Mouse (Mus musculus) midbrain, embryonic 14.5 days (tissue): Measurements from ENCODE around the gene Washc3. TPM values are rescaled to one million over a fixed set of nuclear protein-coding genes. Genes with fewer than 3 reads are reported as not detected.

ENCODE experiments used
- ATAC-seq: fragments of 200-750 bp; cut with Nextera tagmentation; 2 replicates; pipeline ENCODE4 v1.8.0; 2017; ENCODE audit warnings: moderate number of reproducible peaks, moderate library complexity; ENCODE audit not compliant: low FRiP score, low TSS enrichment
- DNase-seq: peaks from one replicate; pipeline ENCODE4 v3.0.0-alpha.2; 2015
- H3K27ac ChIP-seq: fragments of 300-500 bp; sonication (generic); replicated peaks from 2 replicates; pipeline ENCODE4 v1.5.1; 2014; ENCODE audit warnings: mild to moderate bottlenecking, low read depth, low read length, moderate library complexity
- H3K27me3 ChIP-seq: fragments of 300-500 bp; sonication (generic); 2 replicates; pipeline ENCODE4 v1.6.1; 2014; ENCODE audit warnings: low read length, control low read depth, mixed read lengths; ENCODE audit not compliant: control insufficient read depth, insufficient read depth
- H3K36me3 ChIP-seq: fragments of 300-500 bp; sonication (generic); 2 replicates; pipeline ENCODE4 v1.6.1; 2014; ENCODE audit warnings: low read length, control low read depth; ENCODE audit not compliant: control insufficient read depth, insufficient read depth
- H3K4me1 ChIP-seq: fragments of 300-500 bp; sonication (generic); 2 replicates; pipeline ENCODE4 v1.6.1; 2014; ENCODE audit warnings: mild to moderate bottlenecking, antibody characterized with exemption, low read length, control low read depth; ENCODE audit not compliant: control insufficient read depth, insufficient read depth
- H3K4me2 ChIP-seq: fragments of 300-500 bp; sonication (generic); 2 replicates; pipeline ENCODE4 v1.6.1; 2014; ENCODE audit warnings: mild to moderate bottlenecking, low read length, moderate library complexity
- H3K4me3 ChIP-seq: fragments of 300-500 bp; sonication (generic); replicated peaks from 2 replicates; pipeline ENCODE4 v1.5.1; 2014; ENCODE audit warnings: low read depth, low read length
- H3K9ac ChIP-seq: fragments of 300-500 bp; sonication (generic); replicated peaks from 2 replicates; pipeline ENCODE4 v1.6.1; 2014; ENCODE audit warnings: mild to moderate bottlenecking, low read length, moderate library complexity
- H3K9me3 ChIP-seq: fragments of 300-500 bp; sonication (generic); 2 replicates; pipeline ENCODE4 v1.6.1; 2016; ENCODE audit warnings: low read length, control low read depth, mixed read lengths; ENCODE audit not compliant: control insufficient read depth
- WGBS: fragments of 180-500 bp; shearing (Covaris S2); extraction: QIAGEN DNeasy Blood & Tissue Kit; methylation state at CpG from one replicate; pipeline ENCODE4 v1.1.7; 2014; 5-methylcytosine and 5-hydroxymethylcytosine counted together
- polyA plus RNA-seq: library from polyadenylated mRNA; unstranded; fragments of >200 nt; fragmentation: Nextera tagmentation; extraction: Ambion mirVana; gene quantifications from 2 replicates; pipeline ENCODE4 v1.2.1, GENCODE M21; 2014

The Washc3 gene
- polyA plus RNA-seq, 1 experiment from 2014 or later = 44.3 TPM

DNA sequence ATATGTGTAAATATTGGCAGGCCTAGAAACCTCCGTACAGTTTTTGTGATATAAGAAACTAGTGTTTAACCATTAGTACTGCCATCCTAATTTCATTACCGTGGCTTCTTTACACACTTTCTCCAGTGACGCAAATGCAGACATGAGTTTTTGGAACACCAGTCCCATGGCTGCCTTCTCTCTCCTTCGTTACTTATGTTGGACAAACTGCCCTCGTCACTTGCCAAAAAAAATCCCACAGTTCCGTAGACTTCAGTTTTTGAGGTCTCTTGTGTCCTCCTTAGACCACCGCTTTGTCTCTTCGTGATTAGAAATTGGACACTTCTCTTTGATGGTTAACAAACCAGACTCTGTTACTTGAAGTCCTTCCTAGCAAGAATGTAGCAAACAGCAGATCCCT is 30.8 kb downstream of the Washc3 start:
- H3K4me1 ChIP-seq = no peaks in the 10 kb centered on the region
- 82% methylated on average over 8 of the region's 8 CpGs for WGBS
- no peak overlapping the region for H3K9ac ChIP-seq
- H3K27me3 ChIP-seq = no peaks in the 10 kb centered on the region
- no peaks in the 10 kb centered on the region for H3K9me3 ChIP-seq
- 0 out of 2 replicates have a peak, but pooled peaks cover 10% of the 10 kb centered on the region for H3K36me3 ChIP-seq
- no peak overlapping the region for H3K4me2 ChIP-seq
- no peak for DNase-seq
- H3K27ac ChIP-seq = no peak overlapping the region
- no peak for ATAC-seq
- no peak overlapping the region for H3K4me3 ChIP-seq

- no peak for ATAC-seq
- Histone ChIP-seq H3K36me3 (peaks cover 10% of the 10 kb centered on the region; the same call in 1 of the 2 replicates), H3K9me3 (no peaks in the 10 kb centered on the region), H3K27me3 (no peaks in the 10 kb centered on the region), H3K4me3 (no peak overlapping the region), H3K4me2 (no peak overlapping the region), H3K27ac (no peak overlapping the region), H3K9ac (no peak overlapping the region), H3K4me1 (no peaks in the 10 kb centered on the region)
- no peak for DNase-seq
- 48% methylated on average over 2 of the region's 2 CpGs for whole genome bisulfite sequencing
Measured at GRCm38 (mm10) chr10:88232765-88233164, 31.9 kb downstream of the Washc3 start.

DNA sequence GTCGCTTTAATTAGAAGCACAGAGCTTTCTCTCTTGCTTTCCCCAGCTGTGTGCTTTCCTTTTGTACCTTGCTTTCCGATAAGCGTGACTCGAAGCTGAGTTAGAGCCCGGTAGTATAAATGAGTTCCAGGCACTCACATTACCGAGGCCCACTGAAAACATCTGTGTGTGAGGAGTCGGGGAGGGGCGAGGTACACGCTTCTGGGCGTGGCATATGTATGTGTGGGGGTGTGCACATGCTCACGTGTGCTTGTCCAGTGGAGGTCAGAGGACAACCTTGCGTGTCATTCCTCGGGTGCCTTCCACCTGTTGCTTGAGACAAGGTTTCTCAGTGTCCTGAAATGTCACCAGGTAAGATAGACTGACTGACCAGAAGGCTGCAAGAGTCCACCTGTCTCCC is 43.8 kb downstream of the Washc3 start:
- WGBS = 93% methylated on average over 13 of the region's 13 CpGs
- no peak overlapping the region for H3K9ac ChIP-seq
- no peaks in the 10 kb centered on the region for H3K27me3 ChIP-seq

DNA sequence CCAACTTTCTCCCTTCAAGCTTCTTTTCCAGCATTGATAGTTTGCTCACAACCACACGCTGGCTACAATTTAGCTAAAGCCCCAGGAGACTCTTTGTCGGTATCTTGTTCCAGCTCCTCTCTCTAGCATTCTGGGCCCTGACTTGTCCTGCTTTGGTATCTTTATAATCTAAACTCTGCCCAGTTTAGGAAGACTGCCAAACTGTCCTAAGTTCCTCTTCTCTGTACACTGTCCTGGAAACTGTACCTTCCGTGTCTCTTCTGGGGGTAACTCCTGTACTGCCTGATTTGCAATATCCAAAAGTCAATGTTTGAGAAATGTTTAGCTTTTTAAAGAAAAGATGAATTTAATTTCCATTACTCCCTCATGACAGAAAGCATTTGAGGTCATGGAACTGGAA is 49.4 kb downstream of the Washc3 start:
- no peak overlapping the region for H3K9ac ChIP-seq
- WGBS = 80% methylated on average over 3 of the region's 3 CpGs
- H3K27ac ChIP-seq = no peak overlapping the region
- no peak for ATAC-seq
- H3K4me2 ChIP-seq = no peak overlapping the region
- H3K27me3 ChIP-seq = no peaks in the 10 kb centered on the region
- DNase-seq = no peak
- 0 out of 2 replicates have a peak, but pooled peaks cover 3% of the 10 kb centered on the region for H3K36me3 ChIP-seq
- no peak overlapping the region for H3K4me3 ChIP-seq
- no peaks in the 10 kb centered on the region for H3K4me1 ChIP-seq
- H3K9me3 ChIP-seq = no peaks in the 10 kb centered on the region

More for the DNA sequence above, 43.8 kb downstream of the Washc3 start:
- ATAC-seq = no peak
- Histone ChIP-seq H3K4me2 (no peak overlapping the region), H3K27ac (no peak overlapping the region), H3K36me3 (0 out of 2 replicates have a peak, but pooled peaks cover 3% of the 10 kb centered on the region), H3K4me1 (no peaks in the 10 kb centered on the region), H3K4me3 (no peak overlapping the region), H3K9me3 (no peaks in the 10 kb centered on the region)
- DNase-seq = no peak

- Histone ChIP-seq H3K36me3 (no peaks in the 10 kb centered on the region), H3K4me3 (no peak overlapping the region)
- 76% methylated on average over 9 of the region's 9 CpGs for WGBS
Measured at GRCm38 (mm10) chr10:88252121-88252862, 51.4 kb downstream of the Washc3 start.

GRCm38 (mm10) chr10:88255556-88255955 is 54.7 kb downstream of the Washc3 start:
- DNase-seq = no peak
- Histone ChIP-seq H3K9ac (no peak overlapping the region), H3K9me3 (no peaks in the 10 kb centered on the region), H3K27me3 (no peaks in the 10 kb centered on the region), H3K36me3 (no peaks in the 10 kb centered on the region), H3K4me2 (no peak overlapping the region), H3K4me3 (no peak overlapping the region), H3K27ac (no peak overlapping the region), H3K4me1 (no peaks in the 10 kb centered on the region)
- no peak for ATAC-seq
- 93% methylated on average over 2 of the region's 2 CpGs for WGBS

More at GRCm38 (mm10) chr10:88252121-88252862, 51.4 kb downstream of the Washc3 start:
- DNase-seq = no peak
- no peak overlapping the region for H3K9ac ChIP-seq
- H3K4me1 ChIP-seq = no peaks in the 10 kb centered on the region
- H3K27ac ChIP-seq = no peak overlapping the region
- H3K4me2 ChIP-seq = no peak overlapping the region
- H3K9me3 ChIP-seq = no peaks in the 10 kb centered on the region
- no peak for ATAC-seq
- no peaks in the 10 kb centered on the region for H3K27me3 ChIP-seq

DNA sequence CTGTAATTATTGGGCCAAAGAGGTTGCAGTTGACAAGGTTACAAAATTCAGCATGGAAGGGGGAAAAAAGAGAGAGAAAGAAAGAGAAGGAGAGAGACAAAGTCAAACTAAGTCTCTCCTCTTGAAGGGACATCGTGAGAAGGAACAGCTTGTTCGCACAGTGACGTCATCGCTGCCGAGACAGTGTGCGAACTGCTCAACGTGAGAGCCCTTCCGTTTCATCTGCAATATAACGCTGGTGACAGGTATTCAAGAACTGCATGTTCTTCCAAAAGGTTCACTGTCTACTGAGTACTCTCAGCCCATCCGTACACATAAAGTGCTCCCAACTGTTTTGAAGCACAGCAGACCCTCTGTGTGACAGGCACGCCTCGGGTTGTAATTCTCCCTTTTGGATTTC is 59.4 kb downstream of the Washc3 start:
- H3K9ac ChIP-seq = no peak overlapping the region
- no peak overlapping the region for H3K4me2 ChIP-seq
- ATAC-seq = no peak
- no peaks in the 10 kb centered on the region for H3K9me3 ChIP-seq
- H3K27ac ChIP-seq = no peak overlapping the region
- no peak for DNase-seq
- no peaks in the 10 kb centered on the region for H3K36me3 ChIP-seq
- 89% methylated on average over 12 of the region's 12 CpGs for WGBS
- no peaks in the 10 kb centered on the region for H3K4me1 ChIP-seq
- no peak overlapping the region for H3K4me3 ChIP-seq
- H3K27me3 ChIP-seq = no peaks in the 10 kb centered on the region

GRCm38 (mm10) chr10:88261186-88261585 is 60.3 kb downstream of the Washc3 start:
- no peak overlapping the region for H3K4me2 ChIP-seq
- no peaks in the 10 kb centered on the region for H3K9me3 ChIP-seq
- no peaks in the 10 kb centered on the region for H3K27me3 ChIP-seq
- no peaks in the 10 kb centered on the region for H3K36me3 ChIP-seq
- no peaks in the 10 kb centered on the region for H3K4me1 ChIP-seq
- no peak overlapping the region for H3K27ac ChIP-seq
- H3K9ac ChIP-seq = no peak overlapping the region
- WGBS = 48% methylated on average over 3 of the region's 3 CpGs
- DNase-seq (no peak), ATAC-seq (no peak)
- H3K4me3 ChIP-seq = no peak overlapping the region

DNA sequence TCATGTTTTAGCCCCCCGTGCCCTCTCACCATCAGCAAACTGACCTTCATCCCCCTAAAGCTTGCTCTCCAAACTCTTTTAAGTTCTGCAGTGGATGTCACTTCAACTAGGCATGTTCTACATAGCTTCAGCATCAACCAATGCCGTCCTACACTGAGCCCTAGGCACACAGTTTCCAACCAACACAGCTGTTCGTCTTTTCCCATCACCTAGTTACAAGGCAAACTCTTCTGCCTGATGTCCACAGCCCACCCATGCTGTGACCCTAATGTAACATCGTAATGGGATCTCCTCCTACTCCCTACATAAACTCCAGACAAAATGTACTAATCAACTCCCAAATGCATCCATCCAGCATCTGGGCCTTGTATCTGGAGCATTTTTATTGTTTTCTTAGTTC is 62.5 kb downstream of the Washc3 start:
- H3K9ac ChIP-seq = no peak overlapping the region
- no peak for ATAC-seq
- H3K27ac ChIP-seq = no peak overlapping the region
- no peak for DNase-seq
- no peak overlapping the region for H3K4me3 ChIP-seq
- no peaks in the 10 kb centered on the region for H3K4me1 ChIP-seq
- WGBS = 86% methylated on average over 4 of the region's 4 CpGs
- H3K9me3 ChIP-seq = no peaks in the 10 kb centered on the region
- no peak overlapping the region for H3K4me2 ChIP-seq
- no peaks in the 10 kb centered on the region for H3K36me3 ChIP-seq
- H3K27me3 ChIP-seq = no peaks in the 10 kb centered on the region
